Mouse (Mus musculus): ENCODE results near the gene Fam19a3. TPM values are rescaled to one million over a fixed set of nuclear protein-coding genes. Genes with fewer than 3 reads are reported as not detected.
"Not testable (repeated sequence)": the region's sequence is repeated elsewhere in the genome, so short reads cannot be mapped to it uniquely, and the experiment has no call there.

Gene Fam19a3
- polyA plus RNA-seq (2016; fragmentation: Nextera tagmentation; extraction: Ambion mirVana): not detected in 2 replicates

- ATAC-seq (ENCODE audit: low FRiP score, low read depth): no peak
- H3K27ac ChIP-seq (replicated peaks): no peak within 1 kb of the TSS
These were observed at the start of gene Fam19a3 for GRCm38 (mm10) chr3:104781471-104781903. Fam19a3 (minus strand) TSS chr3:104781840.

DNA sequence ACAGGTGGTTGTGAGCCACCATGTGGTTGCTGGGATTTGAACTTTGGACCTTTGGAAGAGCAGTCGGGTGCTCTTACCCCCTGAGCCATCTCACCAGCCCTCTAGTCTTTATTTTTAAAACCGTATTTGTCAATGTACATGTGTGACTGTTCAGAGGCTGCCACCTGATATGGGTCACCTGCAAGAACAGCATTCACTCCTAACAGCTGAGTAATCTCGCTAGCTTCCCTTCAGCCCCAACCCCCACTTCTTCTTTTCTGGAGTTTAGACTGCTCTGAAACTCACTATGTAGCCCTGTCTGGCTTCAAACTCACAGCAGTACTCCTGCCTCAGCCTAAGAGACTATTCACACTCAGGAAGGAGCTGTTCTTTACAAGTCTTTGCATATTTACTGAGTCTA, 40.8 kb upstream of the Fam19a3 start:
- Histone ChIP-seq H3K9me3 (no peaks in the 10 kb centered on the region), H3K9ac (replicated peaks) (no peak overlapping the region), H3K4me1 (peaks cover 9% of the 10 kb centered on the region), H3K4me3 (no peak overlapping the region), H3K36me3 (peaks cover 27% of the 10 kb centered on the region), H3K27me3 (no peaks in the 10 kb centered on the region), H3K27ac (replicated peaks) (no peak overlapping the region), H3K4me2 (replicated peaks) (no peak overlapping the region)
- ATAC-seq (ENCODE audit: low FRiP score, low read depth): no peak
- WGBS: 93% methylated on average over 3 of the region's 3 CpGs

More at GRCm38 (mm10) chr3:104781471-104781903, at the start of gene Fam19a3:
- peak within 1 kb of the TSS; percentile 45 for H3K4me3 ChIP-seq
- peak within 1 kb of the TSS; percentile 76 for H3K4me2 ChIP-seq (replicated peaks)
- peaks cover 20% of the 10 kb centered on the region for H3K4me1 ChIP-seq
- no peaks in the 10 kb centered on the region for H3K36me3 ChIP-seq
- peak within 1 kb of the TSS; percentile 47 for H3K9ac ChIP-seq (replicated peaks)
- H3K9me3 ChIP-seq: no peaks in the 10 kb centered on the region
- WGBS: 0% methylated on average over 21 of the region's 26 CpGs
- H3K27me3 ChIP-seq: peaks cover 99% of the 10 kb centered on the region

- WGBS: 57% methylated on average over 1 of the region's 1 CpGs
- Histone ChIP-seq H3K27ac (replicated peaks) (no peak overlapping the region), H3K4me2 (replicated peaks) (no peak overlapping the region), H3K9me3 (no peaks in the 10 kb centered on the region), H3K4me3 (no peak overlapping the region), H3K4me1 (peaks cover 17% of the 10 kb centered on the region), H3K27me3 (no peaks in the 10 kb centered on the region), H3K9ac (replicated peaks) (no peak overlapping the region), H3K36me3 (peaks cover 9% of the 10 kb centered on the region)
- ATAC-seq (ENCODE audit: low FRiP score, low read depth): no peak
These were observed 38.8 kb upstream of the Fam19a3 start for GRCm38 (mm10) chr3:104820426-104820825.

DNA sequence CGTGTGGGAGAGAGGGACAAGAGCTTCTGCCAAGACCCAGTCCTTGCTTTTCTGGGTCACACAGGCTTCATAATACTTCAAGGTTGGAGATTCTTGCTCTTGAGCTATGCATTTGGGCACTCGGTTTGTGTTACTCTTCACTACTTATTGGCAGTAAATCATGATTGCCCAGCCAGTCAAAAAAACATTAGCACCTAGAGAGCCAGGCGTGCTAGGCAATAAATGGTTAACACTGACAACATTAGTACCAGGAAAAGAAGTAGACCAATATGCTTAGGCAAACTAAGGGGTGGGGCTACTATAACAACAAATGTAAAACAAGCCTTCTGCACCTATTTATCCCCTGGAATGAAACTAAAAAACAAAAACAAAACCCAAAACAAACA, 37.1 kb upstream of the Fam19a3 start:
- Histone ChIP-seq H3K9me3 (no peaks in the 10 kb centered on the region), H3K27ac (replicated peaks) (no peak overlapping the region), H3K36me3 (peaks cover 5% of the 10 kb centered on the region; the same call in 1 of the 2 replicates), H3K9ac (replicated peaks) (no peak overlapping the region), H3K4me1 (peaks cover 17% of the 10 kb centered on the region), H3K27me3 (no peaks in the 10 kb centered on the region), H3K4me3 (peak overlapping the region; percentile 64), H3K4me2 (replicated peaks) (peak overlapping the region; percentile 94)
- no peak for ATAC-seq (ENCODE audit: low FRiP score, low read depth)
- WGBS: 10% methylated on average over 3 of the region's 3 CpGs

GRCm38 (mm10) chr3:104817991-104818748, 36.5 kb upstream of the Fam19a3 start, which contains the start of gene Mov10:
Mov10 (minus strand) TSS chr3:104818563.
- Histone ChIP-seq H3K27me3 (no peaks in the 10 kb centered on the region), H3K4me3 (peak within 1 kb of the TSS; percentile 64), H3K9me3 (no peaks in the 10 kb centered on the region), H3K4me1 (peaks cover 17% of the 10 kb centered on the region), H3K4me2 (replicated peaks) (peak within 1 kb of the TSS; percentile 94), H3K9ac (replicated peaks) (peak within 1 kb of the TSS; percentile 78), H3K36me3 (peaks cover 5% of the 10 kb centered on the region; the same call in 1 of the 2 replicates), H3K27ac (replicated peaks) (peak within 1 kb of the TSS; percentile 49; the same call in 1 of the 2 replicates)
- peak; percentile 75 for ATAC-seq (ENCODE audit: low FRiP score, low read depth)
- under 1% methylated on average over 40 of the region's 40 CpGs for WGBS

GRCm38 (mm10) chr3:104817481-104817990, 35.9 kb upstream of the Fam19a3 start:
- peak overlapping the region; percentile 64 for H3K4me3 ChIP-seq
- no peaks in the 10 kb centered on the region for H3K27me3 ChIP-seq
- ATAC-seq (ENCODE audit: low FRiP score, low read depth): peak; percentile 78
- peak overlapping the region; percentile 94 for H3K4me2 ChIP-seq (replicated peaks)
- peaks cover 5% of the 10 kb centered on the region; the same call in 1 of the 2 replicates for H3K36me3 ChIP-seq
- peaks cover 17% of the 10 kb centered on the region for H3K4me1 ChIP-seq
- peak overlapping the region; percentile 78 for H3K9ac ChIP-seq (replicated peaks)
- H3K9me3 ChIP-seq: no peaks in the 10 kb centered on the region
- peak overlapping the region; percentile 49; the same call in 1 of the 2 replicates for H3K27ac ChIP-seq (replicated peaks)
- WGBS: under 1% methylated on average over 46 of the region's 46 CpGs

DNA sequence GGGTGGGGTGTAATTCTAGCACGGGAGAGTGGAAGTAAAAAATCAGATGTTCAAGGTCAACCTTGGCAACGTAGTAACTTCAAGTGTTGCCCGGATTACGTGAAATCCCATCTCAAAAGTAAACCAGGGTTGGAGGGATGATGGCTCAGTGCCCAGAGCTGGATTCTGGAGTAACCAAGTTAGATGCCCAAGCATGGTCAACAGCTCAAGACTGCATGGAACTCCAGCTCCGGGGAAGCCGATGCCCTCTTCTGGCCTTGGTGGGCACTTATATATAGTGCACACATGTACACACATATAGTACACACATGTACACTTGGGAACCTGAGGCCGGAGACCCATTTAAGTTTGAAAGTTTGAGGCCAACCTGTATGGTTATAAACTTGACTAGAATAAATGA, 34.5 kb upstream of the Fam19a3 start:
- no peak for ATAC-seq (ENCODE audit: low FRiP score, low read depth)
- 96% methylated on average over 7 of the region's 7 CpGs for WGBS

DNA sequence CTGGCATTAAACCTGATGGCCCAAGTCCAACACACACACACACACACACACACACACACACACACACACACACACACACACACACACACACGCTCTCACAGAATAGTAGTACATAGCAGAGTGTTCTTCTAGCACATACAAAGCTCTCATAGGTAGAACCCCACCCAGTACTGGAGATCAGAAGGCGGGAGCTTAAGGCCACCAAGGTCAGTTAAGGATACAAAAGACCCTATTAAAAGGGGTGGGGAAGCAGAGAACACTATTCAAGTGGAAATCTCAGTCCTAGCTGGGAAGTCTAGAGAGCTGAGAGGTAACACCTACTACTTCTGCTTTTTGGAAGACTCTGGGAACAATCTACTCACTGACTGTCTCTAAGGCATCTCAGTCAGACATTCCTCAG, 33.7 kb upstream of the Fam19a3 start:
- Histone ChIP-seq H3K4me3 (no peak overlapping the region), H3K27ac (replicated peaks) (no peak overlapping the region), H3K9ac (replicated peaks) (no peak overlapping the region), H3K9me3 (no peaks in the 10 kb centered on the region), H3K4me2 (replicated peaks) (no peak overlapping the region), H3K27me3 (no peaks in the 10 kb centered on the region), H3K36me3 (peaks cover under 1% of the 10 kb centered on the region; the same call in 1 of the 2 replicates), H3K4me1 (peaks cover 17% of the 10 kb centered on the region)
- ATAC-seq (ENCODE audit: low FRiP score, low read depth): no peak
- WGBS: 81% methylated on average over 2 of the region's 2 CpGs

More for the DNA sequence above, 34.5 kb upstream of the Fam19a3 start:
- H3K27me3 ChIP-seq: no peaks in the 10 kb centered on the region
- no peak overlapping the region for H3K27ac ChIP-seq (replicated peaks)
- H3K36me3 ChIP-seq: peaks cover 5% of the 10 kb centered on the region; the same call in 1 of the 2 replicates
- no peak overlapping the region for H3K4me3 ChIP-seq
- peaks cover 17% of the 10 kb centered on the region for H3K4me1 ChIP-seq
- H3K9me3 ChIP-seq: no peaks in the 10 kb centered on the region
- no peak overlapping the region for H3K9ac ChIP-seq (replicated peaks)
- H3K4me2 ChIP-seq (replicated peaks): no peak overlapping the region

GRCm38 (mm10) chr3:104814746-104815145, 33.1 kb upstream of the Fam19a3 start:
- no peak for ATAC-seq (ENCODE audit: low FRiP score, low read depth)
- Histone ChIP-seq H3K4me3 (no peak overlapping the region), H3K4me1 (peaks cover 17% of the 10 kb centered on the region), H3K9me3 (no peaks in the 10 kb centered on the region), H3K9ac (replicated peaks) (no peak overlapping the region), H3K27ac (replicated peaks) (no peak overlapping the region), H3K36me3 (no peaks in the 10 kb centered on the region), H3K4me2 (replicated peaks) (no peak overlapping the region), H3K27me3 (no peaks in the 10 kb centered on the region)
- WGBS: 94% methylated on average over 1 of the region's 1 CpGs

- not testable (repeated sequence) for H3K27me3 ChIP-seq; H3K4me2 ChIP-seq (replicated peaks); H3K9me3 ChIP-seq; ATAC-seq (ENCODE audit: low FRiP score, low read depth); H3K4me3 ChIP-seq; H3K27ac ChIP-seq (replicated peaks); H3K9ac ChIP-seq (replicated peaks); H3K36me3 ChIP-seq
- 89% methylated on average over 7 of the region's 7 CpGs for WGBS
- H3K4me1 ChIP-seq: peaks cover 10% of the 10 kb centered on the region
These were observed 31.6 kb upstream of the Fam19a3 start for GRCm38 (mm10) chr3:104813227-104813626.

GRCm38 (mm10) chr3:104812254-104812653, 30.6 kb upstream of the Fam19a3 start:
- H3K4me1 ChIP-seq: 0 out of 2 replicates have a peak, but pooled peaks cover 6% of the 10 kb centered on the region
- no peaks in the 10 kb centered on the region for H3K36me3 ChIP-seq
- H3K4me3 ChIP-seq: no peak overlapping the region
- H3K27ac ChIP-seq (replicated peaks): no peak overlapping the region
- 90% methylated on average over 4 of the region's 4 CpGs for WGBS
- H3K9me3 ChIP-seq: no peaks in the 10 kb centered on the region
- H3K9ac ChIP-seq (replicated peaks): no peak overlapping the region
- H3K4me2 ChIP-seq (replicated peaks): no peak overlapping the region
- ATAC-seq (ENCODE audit: low FRiP score, low read depth): no peak
- no peaks in the 10 kb centered on the region for H3K27me3 ChIP-seq

GRCm38 (mm10) chr3:104811752-104812151, 30.1 kb upstream of the Fam19a3 start:
- Histone ChIP-seq H3K36me3 (no peaks in the 10 kb centered on the region), H3K9me3 (no peaks in the 10 kb centered on the region), H3K9ac (replicated peaks) (no peak overlapping the region), H3K27me3 (no peaks in the 10 kb centered on the region), H3K4me3 (no peak overlapping the region), H3K27ac (replicated peaks) (no peak overlapping the region), H3K4me2 (replicated peaks) (no peak overlapping the region), H3K4me1 (0 out of 2 replicates have a peak, but pooled peaks cover 2% of the 10 kb centered on the region)
- WGBS: 16% methylated on average over 3 of the region's 3 CpGs
- ATAC-seq (ENCODE audit: low FRiP score, low read depth): no peak

All from midbrain, embryonic 12.5 days (tissue).